Mouse (Mus musculus) brown adipose tissue, adult 24 weeks (tissue): Measurements from ENCODE around the gene Kcne2. TPM values are rescaled to one million over a fixed set of nuclear protein-coding genes. Genes with fewer than 3 reads are reported as not detected.

ENCODE experiments used
- H3K27ac ChIP-seq: fragments of 200-500 bp; replicated peaks from 2 replicates; pipeline ENCODE4 v1.5.1; 2012; ENCODE audit warnings: low read depth, mild to moderate bottlenecking, low read length
- H3K4me1 ChIP-seq: fragments of 200-500 bp; 2 replicates; pipeline ENCODE4 v1.6.1; 2012; ENCODE audit warnings: low read length, mixed read lengths; ENCODE audit not compliant: control insufficient read depth, insufficient read depth, insufficient read length
- H3K4me3 ChIP-seq: fragments of 200-500 bp; 2 replicates; pipeline ENCODE4 v1.5.1; 2012; ENCODE audit warnings: low read depth, mild to moderate bottlenecking, low read length, moderate library complexity; ENCODE audit not compliant: insufficient read depth
- polyA plus RNA-seq: library from polyadenylated mRNA; stranded (reverse); fragments of >200 nt; gene quantifications from 2 replicates; pipeline ENCODE4 v1.2.4, GENCODE M21; 2012; ENCODE audit not compliant: missing spikeins, insufficient read depth, insufficient read length

Gene Kcne2
- polyA plus RNA-seq, 1 experiment: not detected

- Histone ChIP-seq H3K4me3 (no peak overlapping the region), H3K4me1 (no peaks in the 10 kb centered on the region), H3K27ac (no peak overlapping the region)
Observed at GRCm38 (mm10) chr16:92325062-92325406, 32.8 kb downstream of the Kcne2 start.

GRCm38 (mm10) chr16:92327911-92328310, 35.7 kb downstream of the Kcne2 start:
- Histone ChIP-seq H3K4me1 (no peaks in the 10 kb centered on the region), H3K4me3 (no peak overlapping the region), H3K27ac (no peak overlapping the region)

GRCm38 (mm10) chr16:92330966-92331365, 38.8 kb downstream of the Kcne2 start:
- H3K27ac ChIP-seq: no peak overlapping the region
- H3K4me3 ChIP-seq: no peak overlapping the region
- H3K4me1 ChIP-seq: no peaks in the 10 kb centered on the region

- Histone ChIP-seq H3K4me3 (no peak overlapping the region), H3K27ac (no peak overlapping the region), H3K4me1 (no peaks in the 10 kb centered on the region)
Observed at GRCm38 (mm10) chr16:92334600-92334999, 42.4 kb downstream of the Kcne2 start.

- Histone ChIP-seq H3K4me1 (no peaks in the 10 kb centered on the region), H3K4me3 (no peak overlapping the region), H3K27ac (no peak overlapping the region)
Observed at GRCm38 (mm10) chr16:92336280-92336679, 44.1 kb downstream of the Kcne2 start.

- H3K4me1 ChIP-seq: no peaks in the 10 kb centered on the region
- H3K27ac ChIP-seq: no peak overlapping the region
- peak overlapping the region; percentile 29; the same call in 1 of the 2 replicates for H3K4me3 ChIP-seq
Observed at GRCm38 (mm10) chr16:92340612-92341511, 48.7 kb downstream of the Kcne2 start.

- Histone ChIP-seq H3K27ac (no peak overlapping the region), H3K4me1 (no peaks in the 10 kb centered on the region), H3K4me3 (no peak overlapping the region)
Observed at GRCm38 (mm10) chr16:92345177-92345576, 53.0 kb downstream of the Kcne2 start.

- H3K4me3 ChIP-seq: no peak overlapping the region
- H3K27ac ChIP-seq: no peak overlapping the region
- no peaks in the 10 kb centered on the region for H3K4me1 ChIP-seq
Observed at GRCm38 (mm10) chr16:92346297-92346916, 54.2 kb downstream of the Kcne2 start.

Other genes starting within 250 kb of the Kcne2 start
- gene Mrps6, start 234.1 kb upstream of the Kcne2 start, polyA plus RNA-seq: 108 and 144 TPM in 2 replicates
- not detected in 2 replicates for gene Gm49711, start 234.1 kb upstream of the Kcne2 start, polyA plus RNA-seq
- 9.0 and 12.6 TPM in 2 replicates for gene Slc5a3, start 234.1 kb upstream of the Kcne2 start, polyA plus RNA-seq
- 111 and 158 TPM in 2 replicates for gene Smim11, start 8.9 kb downstream of the Kcne2 start, polyA plus RNA-seq
- not detected in 2 replicates for gene Fam243, start 29.1 kb downstream of the Kcne2 start, polyA plus RNA-seq
- not detected in 2 replicates for gene Kcne1, start 67.1 kb downstream of the Kcne2 start, polyA plus RNA-seq
- gene Rcan1, start 178.5 kb downstream of the Kcne2 start, polyA plus RNA-seq: 22.2 and 44.4 TPM in 2 replicates
- gene Clic6, start 193.3 kb downstream of the Kcne2 start, polyA plus RNA-seq: not detected in 2 replicates